Mouse (Mus musculus) liver, postnatal 0 days (tissue): ENCODE measurements at regions not wholly inside any gene's neighbourhood (a gene's known extent, or its start where the extent isn't known, plus 50 kb on each side); places are given as distances from the start of the nearest gene placed in this dataset.

ENCODE experiments used
- CTCF ChIP-seq: sonication (generic); IDR thresholded peaks from 2 replicates; pipeline ENCODE4 v1.5.1; 2016; ENCODE audit warnings: antibody characterized with exemption, low read depth
- EP300 ChIP-seq: IDR thresholded peaks from 2 replicates; pipeline ENCODE4 v1.6.1; 2016; ENCODE audit warnings: antibody characterized with exemption, low read depth, mild to moderate bottlenecking

- TF ChIP-seq CTCF, result no peak
- TF ChIP-seq EP300, result no peak
These were observed 134.2 kb upstream of the Foxn2 start for GRCm38 (mm10) chr17:88306325-88306724.
